Comparison of ENCODE assay signal across 8 mouse cellular contexts in the genomic region with DNA sequence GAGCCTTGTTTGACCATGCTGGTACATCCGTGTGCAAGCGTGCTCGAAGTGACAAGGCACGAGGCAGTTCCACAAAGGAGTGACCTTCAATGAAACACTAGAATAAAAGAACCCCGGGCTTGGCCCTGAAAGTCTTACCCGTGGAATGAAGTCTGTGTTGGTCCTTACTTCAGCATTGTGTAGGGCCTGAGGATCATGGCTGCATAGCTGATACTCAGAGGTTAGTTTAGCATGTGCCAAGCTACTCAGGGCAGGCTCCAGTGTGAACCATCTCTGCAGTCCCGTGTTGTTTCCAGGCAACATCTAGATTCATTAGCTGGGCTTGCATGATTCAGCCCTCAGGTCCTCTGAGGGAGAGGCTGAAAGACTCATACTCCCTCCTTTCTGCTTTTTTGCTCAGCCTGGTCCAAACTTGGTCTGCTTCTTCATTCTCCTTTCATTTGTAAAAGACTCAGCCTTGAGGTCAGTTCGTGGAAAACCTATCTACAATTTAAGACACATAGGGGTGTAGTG. TPM values are rescaled to one million over a fixed set of nuclear protein-coding genes. Genes with fewer than 3 reads are reported as not detected.
DNase-seq lines count a peak whose midpoint lies in the region; ATAC-seq lines count a peak whose summit lies in the region.

A gene (minus strand): TSS at position 306 of the 513 bp plus-strand sequence.

- no peak within 1 kb of the TSS for H3K9ac ChIP-seq in forebrain, embryonic 13.5 days

- 76% methylated on average over 8 of the region's 8 CpGs for WGBS in forebrain, embryonic 13.5 days
- WGBS in forebrain, embryonic 10.5 days, result 85% methylated on average over 8 of the region's 8 CpGs

- no peak for ATAC-seq in forebrain, embryonic 13.5 days

- H3K4me3 ChIP-seq in forebrain, embryonic 13.5 days, result no peak within 1 kb of the TSS
- no peak within 1 kb of the TSS for H3K4me3 ChIP-seq in forebrain, embryonic 10.5 days

- peaks cover 9% of the 10 kb centered on the region for H3K4me1 ChIP-seq in forebrain, embryonic 13.5 days
- peaks cover 27% of the 10 kb centered on the region for H3K4me1 ChIP-seq in forebrain, embryonic 10.5 days

- no peaks in the 10 kb centered on the region for H3K9me3 ChIP-seq in forebrain, embryonic 13.5 days (replicated peaks)
- no peaks in the 10 kb centered on the region for H3K9me3 ChIP-seq in forebrain, embryonic 10.5 days

- H3K36me3 ChIP-seq in forebrain, embryonic 13.5 days (ENCODE audit: poor library complexity, severe bottlenecking), result no peaks in the 10 kb centered on the region
- no peaks in the 10 kb centered on the region for H3K36me3 ChIP-seq in forebrain, embryonic 10.5 days (replicated peaks)

- H3K4me2 ChIP-seq in forebrain, embryonic 13.5 days, result no peak within 1 kb of the TSS

- no peaks in the 10 kb centered on the region for H3K27me3 ChIP-seq in forebrain, embryonic 13.5 days
- peaks cover 22% of the 10 kb centered on the region for H3K27me3 ChIP-seq in forebrain, embryonic 10.5 days (ENCODE audit: poor library complexity, severe bottlenecking)

- DNase-seq in forebrain, embryonic 10.5 days (ENCODE audit: extremely low spot score, low spot score), result no peak
- peak; percentile 59 for DNase-seq in retina, postnatal 1 day
- no peak for DNase-seq in retina, embryonic 14.5 days (ENCODE audit: low spot score)
- DNase-seq in layer of hippocampus, postnatal 14 days (ENCODE audit: low spot score in 2 of 2), result no peak
- no peak for DNase-seq in MN1 (ENCODE audit: low spot score)
- DNase-seq in cerebellum, adult 9-11 months, result no peak
- DNase-seq in urinary bladder, postnatal 4 days (ENCODE audit: low spot score in 2 of 2), result no peak

- no peak within 1 kb of the TSS for H3K27ac ChIP-seq in forebrain, embryonic 13.5 days
- no peak within 1 kb of the TSS for H3K27ac ChIP-seq in forebrain, embryonic 10.5 days

RNA-seq across cellular contexts. Expression of the gene that starts here (rescaled TPM):
- polyA plus RNA-seq in forebrain, embryonic 13.5 days (2015; fragmentation: Nextera tagmentation; extraction: Ambion mirVana), result 13.5 and 16.7 TPM in 2 replicates
- polyA plus RNA-seq in forebrain, embryonic 10.5 days (2016; fragmentation: Nextera tagmentation; extraction: Ambion mirVana), result 8.7 and 9.8 TPM in 2 replicates
- 100 to 1,000 TPM; 108 to 112 TPM for total RNA-seq in layer of hippocampus, postnatal 14 days (2021)
